Mouse (Mus musculus) skeletal muscle tissue, adult 2 months (tissue): ENCODE data around the gene Rps5.
A peak's percentile ranks its signal among the peaks of the same experiment; 100 is the strongest.
"Not testable (repeated sequence)": the region's sequence is repeated elsewhere in the genome, so short reads cannot be mapped to it uniquely, and the experiment has no call there.

ENCODE experiments used
- DNase-seq: peaks from one replicate; pipeline ENCODE4 v3.0.0-alpha.2; 2012; ENCODE audit warnings: low read depth, low spot score

The Rps5 gene

DNA sequence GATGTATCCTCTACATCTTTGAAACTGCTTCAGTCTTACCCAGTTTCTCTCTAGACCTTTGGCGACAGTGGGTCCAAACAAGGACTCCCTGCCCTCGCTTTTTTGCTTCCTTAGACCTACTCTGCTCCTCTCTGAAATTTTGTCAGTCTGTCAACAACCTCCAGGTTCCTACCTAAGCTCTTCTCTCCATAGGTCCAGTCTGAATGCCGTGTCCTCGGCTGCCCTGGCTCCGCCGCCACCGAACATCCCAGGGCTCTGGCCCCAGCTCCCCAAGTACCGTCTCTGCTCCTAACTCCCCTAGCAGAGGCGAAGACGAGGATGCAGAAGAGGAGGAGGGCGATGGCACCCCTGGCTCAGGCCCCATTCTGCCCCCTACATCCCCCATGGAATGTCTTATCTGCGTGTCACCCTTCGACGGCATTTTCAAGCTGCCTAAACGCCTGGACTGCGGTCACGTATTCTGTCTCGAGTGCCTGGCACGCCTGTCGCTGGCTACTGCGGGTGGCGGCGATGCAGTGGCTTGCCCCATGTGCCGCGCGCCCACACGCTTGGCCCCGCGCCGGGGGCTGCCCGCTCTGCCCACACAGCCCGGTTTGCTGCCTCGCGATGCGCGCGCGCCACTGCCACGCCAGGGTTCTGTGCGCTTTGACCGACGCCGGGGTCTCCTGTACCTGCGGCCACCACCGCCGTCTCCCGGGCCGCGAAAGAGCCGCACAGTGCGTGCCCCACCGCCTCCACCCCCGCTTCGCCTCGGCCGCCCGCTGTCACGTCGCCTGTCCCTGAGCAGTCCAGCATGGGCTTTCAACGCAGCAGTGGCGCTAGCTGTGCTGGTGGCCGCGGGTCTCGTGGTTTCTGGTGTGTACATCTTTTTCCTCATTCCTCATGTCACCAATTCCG, 5.9 kb downstream of the Rps5 start:
- no peak for DNase-seq

DNA sequence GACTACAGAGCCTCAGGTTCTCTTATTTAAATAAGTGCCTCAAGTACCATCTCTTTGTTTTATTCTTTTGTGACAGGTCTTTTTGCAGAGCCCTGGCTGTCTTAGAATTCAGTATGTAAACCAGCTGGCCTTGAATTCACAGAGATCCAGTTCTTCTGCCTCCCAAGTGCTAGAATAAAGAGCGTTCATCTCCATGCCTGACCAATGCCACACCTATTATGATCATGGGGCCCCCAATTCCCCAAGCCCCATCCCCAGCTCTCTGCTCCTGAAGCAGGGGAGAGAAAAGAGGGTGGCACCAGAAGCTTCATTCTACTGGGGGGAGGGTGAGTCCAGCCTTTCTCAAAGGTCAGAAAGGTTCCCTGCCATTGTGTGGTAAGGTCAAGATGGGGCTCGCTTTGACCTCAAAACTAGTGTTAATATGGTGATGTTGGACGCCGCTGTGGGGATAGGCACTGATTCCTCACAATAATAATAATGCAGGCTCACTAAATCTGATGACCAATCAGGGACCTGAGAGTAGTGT, 11.6 kb downstream of the Rps5 start:
- no peak for DNase-seq

DNA sequence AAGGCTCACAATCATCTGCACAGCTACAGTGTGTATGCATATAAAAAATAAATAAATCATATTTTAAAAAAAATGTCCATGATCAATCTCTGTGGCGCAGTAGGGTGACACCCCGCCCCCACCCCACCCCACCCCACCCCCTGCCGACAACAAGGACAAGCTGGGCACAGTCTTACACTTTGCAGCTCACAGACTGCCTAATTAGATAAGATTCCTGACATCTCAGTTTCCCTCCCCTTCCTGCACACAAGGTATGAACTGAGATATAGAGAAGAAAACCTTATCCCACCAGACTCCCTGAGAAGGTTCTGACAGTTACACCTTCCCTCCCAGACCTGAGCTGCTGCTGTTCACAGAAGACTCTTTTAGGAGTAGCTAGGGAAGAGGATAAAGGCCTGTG, 12.7 kb downstream of the Rps5 start:
- DNase-seq = no peak

DNA sequence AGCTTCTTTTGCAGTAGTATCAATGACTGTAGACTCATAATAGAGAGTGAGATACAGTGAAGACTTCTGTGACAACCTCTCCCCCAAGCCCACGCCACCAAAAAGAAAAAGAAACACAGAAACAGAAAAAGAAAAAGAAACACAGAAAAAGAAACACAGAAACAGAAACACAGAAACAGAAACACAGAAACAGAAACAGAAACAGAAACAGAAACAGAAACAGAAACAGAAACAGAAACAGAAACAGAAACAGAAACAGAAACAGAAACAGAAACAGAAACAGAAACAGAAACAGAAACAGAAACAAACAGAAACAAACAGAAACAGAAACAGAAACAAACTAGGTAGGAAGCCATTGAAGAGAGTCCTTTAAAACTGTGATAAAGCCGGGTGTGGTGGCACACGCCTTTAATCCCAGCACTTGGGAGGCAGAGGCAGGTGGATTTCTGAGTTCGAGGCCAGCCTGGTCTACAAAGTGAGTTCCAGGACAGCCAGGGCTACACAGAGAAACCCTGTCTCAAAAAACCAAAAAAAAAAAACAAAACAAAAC, 15.2 kb downstream of the Rps5 start:
- DNase-seq = not testable (repeated sequence)

DNA sequence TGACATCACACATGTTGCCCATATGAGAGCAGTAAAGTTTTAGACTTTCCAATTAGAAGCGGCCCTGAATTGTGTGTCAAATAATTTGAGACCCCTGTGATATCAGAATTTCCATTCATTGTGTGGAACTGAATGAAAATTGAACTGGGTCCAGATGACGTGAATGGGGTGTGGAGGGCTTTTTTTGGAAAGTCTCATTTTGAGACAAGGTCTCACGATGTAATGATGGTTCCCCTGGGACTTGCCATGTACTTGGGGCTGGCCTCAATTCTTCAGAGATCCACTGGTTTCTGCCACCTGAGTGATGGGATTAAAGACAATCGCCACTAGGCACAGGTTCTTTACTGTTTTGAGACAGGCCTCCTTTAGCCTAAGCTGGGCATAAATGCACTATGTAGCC, 18.5 kb downstream of the Rps5 start:
- DNase-seq = no peak

DNA sequence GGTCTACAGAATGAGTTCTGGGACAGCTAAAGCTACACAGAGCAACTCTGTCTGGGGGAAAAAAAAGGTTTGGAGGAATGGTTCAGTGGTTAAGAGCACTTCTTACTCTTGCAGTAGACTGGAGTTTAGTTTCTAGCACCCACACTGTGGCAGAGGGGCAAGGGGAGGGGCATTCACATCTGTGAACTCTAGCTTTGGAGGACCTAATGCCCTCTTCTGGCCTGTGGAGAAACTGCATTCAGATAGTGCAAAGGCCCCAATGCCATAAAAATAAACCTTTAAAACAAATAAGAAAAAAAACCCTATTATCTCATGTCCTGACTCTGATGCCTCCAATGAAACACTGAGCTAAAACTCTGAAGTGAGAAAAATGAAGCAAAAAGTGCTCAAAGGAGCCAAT, 21.4 kb downstream of the Rps5 start:
- DNase-seq = no peak

DNA sequence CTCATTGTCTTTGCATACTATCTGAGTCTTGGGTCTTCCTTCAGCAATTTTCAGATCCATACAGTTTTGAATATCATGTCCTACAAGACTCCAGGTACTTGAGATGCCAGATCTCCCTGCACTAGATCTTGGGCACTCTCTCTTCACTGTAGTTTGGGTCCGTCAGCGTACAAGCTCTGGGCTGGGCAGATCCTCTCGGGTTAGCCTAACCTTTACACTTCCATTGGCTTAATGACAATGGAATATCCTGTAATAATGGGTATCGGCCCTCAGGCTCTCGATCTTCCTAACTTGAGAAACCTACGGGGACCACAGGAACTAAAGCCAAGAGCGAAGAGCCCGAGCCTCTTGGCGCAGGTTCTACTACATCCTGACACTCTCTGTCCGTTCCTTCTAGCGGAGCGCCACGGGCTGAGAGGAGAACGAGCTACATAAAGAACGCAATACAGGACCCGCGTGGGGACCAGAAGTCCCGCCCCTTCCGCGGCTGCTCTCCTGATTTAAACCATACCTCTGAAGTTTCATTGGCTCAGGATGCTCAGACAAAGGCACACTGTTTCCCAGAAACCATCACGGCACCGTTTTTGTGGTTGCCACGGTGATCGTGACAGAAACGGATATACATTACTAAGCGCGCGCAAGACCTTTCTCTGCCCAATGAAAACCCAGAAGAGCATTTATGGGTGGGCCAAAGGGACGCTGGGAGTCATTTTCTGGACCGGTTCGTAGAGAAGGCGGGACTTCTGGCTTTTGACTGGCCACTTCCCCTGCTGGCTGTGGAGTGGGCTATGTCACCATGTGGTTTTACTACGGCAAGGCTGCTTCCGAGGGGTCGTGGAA, 27.2 kb downstream of the Rps5 start:
- DNase-seq = peak; percentile 88

DNA sequence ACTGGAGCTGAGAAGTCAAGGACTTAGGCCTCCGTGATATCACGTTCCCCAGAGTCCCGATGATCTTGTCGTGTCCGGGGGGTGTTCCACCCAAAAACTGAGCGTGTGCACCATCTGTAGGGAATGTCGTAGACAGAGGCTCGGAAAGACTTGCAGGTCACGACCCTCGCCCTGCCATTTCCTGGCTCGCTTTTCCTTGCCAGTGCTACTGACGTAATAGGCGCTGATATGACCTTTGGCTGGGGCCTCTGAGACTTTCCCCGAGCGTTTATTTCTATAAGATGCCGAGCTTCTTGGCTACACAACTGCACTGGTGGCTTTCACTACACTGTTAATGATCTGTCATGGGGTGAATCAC, 27.8 kb downstream of the Rps5 start:
- no peak for DNase-seq

DNA sequence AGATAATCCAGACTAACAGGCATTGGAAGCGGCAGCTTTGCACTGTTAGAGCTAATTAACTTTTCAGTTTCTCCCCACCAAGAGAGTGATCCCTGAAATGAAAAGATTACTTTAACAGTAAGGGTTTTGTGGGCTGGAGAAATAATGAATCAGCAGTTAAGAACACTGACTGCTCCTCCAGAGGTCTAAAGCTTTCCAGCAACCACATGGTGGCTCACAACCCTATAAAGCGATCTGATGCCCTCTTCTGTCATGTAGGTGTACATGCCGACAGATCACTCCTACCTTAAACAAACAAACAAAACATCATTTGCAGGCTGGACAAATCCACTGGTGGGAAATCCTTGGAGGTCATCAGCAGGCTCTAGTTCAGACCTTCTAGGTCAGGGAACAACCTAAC, 32.8 kb downstream of the Rps5 start:
- no peak for DNase-seq

DNA sequence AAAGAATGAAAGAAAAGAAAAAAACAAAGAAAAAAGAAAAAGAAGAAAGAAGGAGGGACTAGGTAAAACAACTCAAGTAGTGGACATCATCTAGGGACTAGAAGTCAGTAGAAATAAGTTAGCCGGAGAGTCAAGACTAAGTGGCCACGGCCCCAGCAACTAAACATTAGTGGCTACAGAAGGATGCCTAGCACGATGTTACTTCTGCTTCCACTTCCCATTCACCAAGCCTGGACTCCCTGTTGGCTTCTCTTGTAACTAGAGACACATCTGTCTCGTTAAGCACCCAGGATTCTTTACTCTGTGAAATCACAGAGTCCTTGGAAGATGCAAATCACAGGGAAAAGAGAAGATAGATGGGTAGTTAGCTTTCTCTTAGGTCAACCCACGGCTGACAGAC, 35.4 kb downstream of the Rps5 start:
- no peak for DNase-seq

DNA sequence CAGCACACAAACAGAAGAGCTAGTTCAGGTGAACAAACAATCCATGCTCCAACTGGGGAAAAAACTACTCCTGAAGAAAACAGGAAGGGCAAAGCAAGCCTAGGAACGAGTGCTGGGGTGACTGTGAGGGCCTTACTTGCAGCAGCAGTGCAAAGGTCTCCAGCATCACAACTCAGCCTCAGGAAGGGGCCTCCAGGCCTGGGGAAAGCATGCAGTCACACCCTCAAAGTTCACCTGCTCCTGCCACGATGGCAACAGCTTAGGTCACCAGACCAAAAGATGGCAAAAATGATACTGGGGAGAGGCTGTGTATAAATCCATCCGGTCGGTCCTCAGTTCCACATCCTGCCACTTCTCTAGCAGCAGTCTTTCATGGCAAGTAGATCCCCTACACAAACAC, 36.9 kb downstream of the Rps5 start:
- no peak for DNase-seq

DNA sequence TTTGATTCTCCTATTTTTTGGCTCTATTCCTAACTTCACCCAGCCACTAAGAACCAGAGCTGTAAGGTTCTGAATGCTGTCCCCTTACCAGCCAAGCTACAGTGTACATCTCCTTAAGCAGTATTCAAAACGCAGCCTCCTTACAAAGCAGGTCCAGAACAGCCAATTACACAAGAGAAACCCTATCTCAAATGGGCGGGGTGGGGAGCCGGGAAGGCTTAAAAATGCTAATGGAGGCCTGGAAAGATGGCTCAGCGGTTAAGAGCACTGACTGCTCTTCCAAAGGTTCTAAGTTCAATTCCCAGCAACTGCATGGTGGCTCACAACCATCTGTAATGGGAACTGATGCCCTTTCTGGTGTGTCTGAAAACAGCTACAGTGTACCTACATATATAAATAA, 37.6 kb downstream of the Rps5 start:
- no peak for DNase-seq

DNA sequence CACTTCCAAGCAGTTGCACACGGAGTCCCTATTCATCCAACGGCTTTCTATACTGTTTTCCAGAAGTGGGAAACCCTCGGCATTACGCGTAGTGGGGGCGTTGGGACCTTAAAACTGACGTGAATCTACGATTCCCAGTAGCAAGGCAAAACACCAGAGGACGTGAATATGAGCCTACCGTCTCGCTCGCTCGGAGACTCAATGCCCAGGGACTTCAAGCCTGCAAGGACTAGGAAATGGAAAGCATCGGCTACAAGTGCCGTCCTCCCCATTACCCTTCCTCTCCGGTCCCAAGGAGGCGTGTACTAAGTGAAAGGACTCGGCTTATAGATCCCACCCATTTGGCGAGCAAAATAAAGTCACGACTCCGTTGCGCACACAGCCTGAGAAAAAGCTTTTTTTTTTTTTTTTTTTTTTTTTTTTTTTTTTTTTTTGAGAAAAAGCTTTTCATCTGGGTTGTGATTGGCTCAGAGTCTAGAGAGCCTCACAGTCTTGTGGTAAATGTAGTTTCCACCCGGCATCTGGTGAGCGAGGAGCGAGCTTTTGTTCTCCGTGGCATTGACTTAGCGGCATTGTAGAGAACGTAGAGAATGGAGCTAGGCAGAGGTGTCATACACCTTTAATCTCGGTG, 39.5 kb downstream of the Rps5 start:
- peak; percentile 79 for DNase-seq

DNA sequence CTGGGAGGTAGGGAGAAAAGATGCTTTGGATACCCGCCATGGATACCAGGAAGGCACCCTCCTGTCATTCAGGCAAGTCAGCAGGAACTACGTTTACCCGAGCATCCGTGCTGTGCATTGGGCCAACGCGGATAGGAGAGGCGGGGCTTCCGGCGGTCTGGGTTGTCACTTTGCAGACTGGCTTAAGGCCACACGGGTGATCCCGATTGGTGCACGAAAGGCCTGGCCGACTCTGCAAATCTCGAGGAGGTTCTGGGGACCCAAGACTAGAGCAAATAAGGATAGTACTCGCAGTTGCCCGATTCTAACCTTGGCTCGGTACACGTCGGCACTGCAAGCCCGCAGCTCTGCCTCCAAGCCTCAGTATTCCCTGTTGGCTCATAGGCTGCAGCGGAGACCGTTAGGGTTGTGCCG, 43.6 kb downstream of the Rps5 start, which contains the start of gene Zfp324:
Zfp324 (plus strand) TSS at position 161 of the 414 bp plus-strand sequence.
- DNase-seq = peak; percentile 88

DNA sequence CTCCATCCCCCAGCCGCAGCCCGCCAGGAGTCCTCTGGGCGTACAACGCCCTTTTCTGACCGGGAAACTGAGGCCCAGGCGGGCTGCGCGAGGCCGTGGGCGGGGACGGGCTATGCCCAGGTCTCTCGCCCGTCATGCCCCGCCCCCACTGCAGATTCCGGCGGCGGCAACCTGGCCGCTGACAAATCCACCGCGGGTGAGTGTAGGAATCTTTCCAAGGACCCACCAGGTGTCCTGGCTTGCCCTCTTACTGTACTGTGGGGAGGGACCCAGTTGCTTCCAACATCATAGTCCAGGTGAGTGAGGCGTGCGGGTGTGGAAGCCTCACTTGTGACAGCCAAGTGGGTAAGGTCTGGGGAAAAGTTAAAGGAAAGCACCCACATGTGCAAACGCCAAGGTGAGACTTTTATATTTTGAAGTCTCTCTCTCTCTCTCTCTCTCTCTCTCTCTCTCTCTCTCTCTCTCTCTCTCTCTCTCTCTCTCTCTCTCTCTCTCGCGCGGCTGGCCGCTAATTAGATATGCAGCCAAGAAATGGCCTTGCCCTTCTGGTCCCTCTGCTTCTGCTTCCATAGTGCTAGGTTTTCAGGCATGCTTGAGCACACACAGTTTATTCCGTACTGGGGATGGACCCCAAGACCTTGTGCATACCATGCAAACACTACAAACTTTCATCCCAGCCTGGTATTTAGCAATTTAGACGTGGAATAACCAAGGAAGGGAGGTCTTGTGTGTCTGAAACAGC, 44.2 kb downstream of the Rps5 start:
- DNase-seq = no peak

DNA sequence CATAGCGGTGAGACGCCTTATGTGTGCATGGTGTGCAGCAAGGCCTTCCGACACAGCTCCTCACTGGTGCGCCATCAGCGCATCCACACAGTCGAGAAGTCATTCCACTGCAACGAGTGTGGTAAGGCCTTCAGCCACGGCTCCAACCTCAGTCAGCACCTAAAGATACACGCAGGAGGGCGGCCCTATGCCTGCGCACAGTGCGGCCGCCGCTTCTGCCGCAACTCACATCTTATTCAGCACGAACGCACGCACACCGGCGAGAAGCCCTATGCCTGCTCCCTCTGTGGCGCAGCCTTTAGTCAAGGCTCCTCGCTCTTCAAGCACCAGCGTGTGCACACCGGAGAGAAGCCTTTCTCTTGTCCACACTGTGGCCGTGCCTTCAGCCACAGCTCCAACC, 48.8 kb downstream of the Rps5 start:
- no peak for DNase-seq
